Mouse (Mus musculus) fat pad, adult 2 months (tissue): ENCODE results near the gene Hadhb.

ENCODE experiments used
- DNase-seq: peaks from one replicate; pipeline ENCODE4 v3.0.0-alpha.2; 2011; ENCODE audit warnings: low read depth, low spot score; ENCODE audit errors: extremely low read depth

Hadhb gene

DNA sequence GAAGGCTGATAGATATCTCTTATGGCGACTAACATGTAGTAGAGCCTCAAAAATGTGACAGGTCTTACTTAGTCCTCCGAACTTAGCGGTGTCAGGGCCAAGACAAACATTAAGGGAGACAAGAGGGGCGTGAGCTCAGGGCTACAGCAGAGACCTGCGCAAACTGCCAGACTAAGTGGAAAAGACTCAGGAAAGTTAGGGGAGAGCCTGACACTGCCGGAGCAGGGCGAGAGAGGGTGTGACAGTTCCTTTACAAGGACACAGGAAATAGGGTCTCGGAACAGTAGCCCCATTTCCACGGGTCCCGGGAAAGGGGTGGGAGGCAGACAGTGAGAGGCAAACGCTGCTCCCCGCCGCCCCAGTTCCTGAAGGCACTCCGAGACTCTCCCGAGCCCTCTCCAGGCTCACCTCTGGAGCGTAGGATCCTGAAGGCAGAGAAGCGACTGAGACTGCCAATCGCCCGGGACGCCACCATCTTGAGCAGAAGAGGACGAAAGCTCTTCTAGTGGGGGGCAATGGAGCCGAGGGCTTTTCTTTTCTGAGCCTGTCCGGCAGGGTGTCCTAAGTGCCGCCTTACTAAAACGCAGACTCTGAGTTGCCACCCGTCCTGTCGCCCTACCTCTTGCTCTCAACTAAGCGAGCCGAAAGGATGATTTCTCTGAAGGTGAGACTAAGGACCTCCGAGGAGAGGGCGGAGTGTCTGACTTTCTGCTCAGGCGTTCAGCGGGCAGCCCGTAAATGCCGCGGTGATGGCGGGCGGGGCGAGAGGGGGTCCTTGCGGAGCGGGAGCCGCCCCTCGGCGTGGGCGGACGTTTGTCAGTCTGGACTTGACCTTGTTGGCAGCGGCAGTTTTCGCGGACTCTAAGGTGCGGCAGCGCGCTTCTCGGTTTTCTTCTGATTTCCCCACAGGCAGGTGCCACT is at the start of gene Hadhb, which contains the start of gene Hadha:
Gene Hadhb (plus strand): TSS at position 775 of the 921 bp plus-strand sequence.
Gene Hadha (minus strand): TSS at position 689 of the 921 bp plus-strand sequence.
- DNase-seq, result no peak

DNA sequence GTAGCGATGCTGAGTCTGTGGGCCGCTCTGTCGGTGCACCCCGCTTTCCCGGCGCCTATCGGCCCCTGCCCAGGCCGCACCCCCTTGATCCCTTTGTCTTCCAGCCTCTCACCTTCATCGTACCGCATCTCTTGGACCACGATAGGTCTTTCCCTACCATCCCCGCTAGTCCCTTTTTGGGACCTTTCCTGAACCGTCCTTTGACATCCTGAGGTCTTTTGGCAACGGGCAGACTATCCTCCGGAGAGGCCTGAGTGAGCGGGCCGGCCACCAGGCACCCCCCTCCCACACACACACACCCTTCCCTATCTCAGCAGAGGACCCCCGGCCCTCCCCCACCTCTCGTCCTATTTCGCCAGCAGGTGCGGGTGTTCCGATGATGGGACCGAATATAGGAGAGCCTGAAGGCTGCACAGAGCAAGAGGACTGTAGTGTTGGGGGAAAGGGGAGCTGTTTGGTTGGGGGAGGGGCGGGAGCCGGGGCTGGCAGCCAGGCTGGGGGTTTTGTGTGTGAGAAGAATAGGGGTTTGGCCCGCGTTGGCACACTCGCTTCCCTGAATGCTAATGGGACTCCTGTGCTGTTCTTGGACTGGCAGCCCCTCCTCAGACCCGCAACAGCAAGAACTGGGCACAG is 49.3 kb upstream of the Hadhb start, which contains the start of gene 3110082J24Rik:
Gene 3110082J24Rik (minus strand): TSS at position 419 of the 633 bp plus-strand sequence.
- no peak for DNase-seq

DNA sequence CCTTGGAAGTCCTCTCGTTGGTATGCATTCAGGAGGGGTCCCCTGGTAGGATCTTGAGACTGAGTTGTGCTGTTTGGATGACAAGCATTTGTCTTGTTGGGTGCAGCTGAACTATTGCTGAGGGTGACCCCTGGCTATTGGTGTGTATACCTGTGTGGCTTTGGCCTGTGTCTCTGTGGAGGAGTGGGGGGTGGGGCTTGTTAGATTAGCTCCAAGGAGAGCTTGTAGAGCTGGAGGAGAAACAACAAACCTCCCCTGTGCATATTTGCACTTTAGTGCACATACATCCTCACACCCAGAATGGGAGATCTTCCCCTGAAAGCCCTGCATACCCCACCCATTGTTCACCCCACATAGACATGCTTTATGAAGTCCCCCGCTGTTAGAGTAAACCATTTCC is 48.3 kb upstream of the Hadhb start:
- no peak for DNase-seq

DNA sequence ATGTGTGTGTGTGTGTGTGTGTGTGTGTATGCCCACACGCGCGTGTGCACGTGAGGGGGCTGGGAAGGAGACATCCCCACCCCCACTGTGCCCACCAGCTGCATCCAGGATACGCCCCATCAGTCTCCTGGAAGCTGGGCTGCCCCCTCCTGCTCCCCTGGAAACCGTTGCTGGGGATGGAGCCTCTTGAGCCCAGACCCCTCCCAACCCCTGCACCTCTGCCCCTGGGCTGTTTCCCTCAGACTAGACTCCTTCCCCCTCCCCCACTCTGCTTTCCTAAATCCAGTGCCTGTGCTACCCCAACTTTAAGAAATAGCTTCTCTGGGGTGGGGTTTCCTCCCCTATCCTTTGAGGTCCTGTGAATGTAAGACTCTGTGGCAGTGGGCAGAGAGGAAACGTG is 47.9 kb upstream of the Hadhb start:
- no peak for DNase-seq

DNA sequence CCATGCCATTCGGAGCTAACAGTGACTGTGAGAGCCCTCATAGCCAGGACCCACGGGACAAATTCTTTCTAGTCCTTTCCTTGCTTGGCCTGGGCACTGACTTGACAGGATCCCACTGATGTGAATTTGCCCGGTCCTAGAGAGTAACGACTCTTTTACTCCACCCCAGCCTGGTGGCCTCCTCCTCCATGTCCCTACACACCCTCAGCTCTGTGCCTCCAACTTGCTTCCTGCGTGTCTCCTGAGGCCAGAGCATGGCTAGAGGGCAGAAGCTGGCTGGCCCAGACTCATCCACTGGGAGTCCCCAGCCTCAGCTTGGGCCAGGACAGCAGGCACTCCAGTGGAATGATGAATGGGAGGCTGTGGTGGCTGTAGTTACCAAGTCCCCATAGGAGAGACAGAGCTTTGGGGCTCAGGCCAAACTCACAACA is 47.4 kb upstream of the Hadhb start:
- no peak for DNase-seq

DNA sequence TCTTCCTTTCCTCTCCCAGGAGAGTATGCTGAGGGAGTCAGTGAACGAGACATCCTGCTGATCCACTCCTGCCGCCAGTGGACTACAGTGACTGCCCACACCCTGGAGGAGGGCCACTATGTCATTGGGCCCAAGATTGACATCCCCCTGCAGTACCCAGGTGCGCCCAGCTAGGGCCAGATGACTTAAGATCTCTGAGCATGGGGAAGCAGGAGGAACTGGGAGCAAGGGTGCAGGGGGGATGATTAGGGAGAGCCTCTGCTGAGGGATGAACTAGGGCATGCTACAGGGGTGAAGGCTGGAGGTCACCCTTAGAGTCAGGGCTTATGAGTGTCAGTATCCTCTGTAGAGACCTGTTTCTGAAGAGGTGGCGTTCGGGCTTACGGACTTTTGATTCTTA is 46.8 kb upstream of the Hadhb start:
- no peak for DNase-seq

DNA sequence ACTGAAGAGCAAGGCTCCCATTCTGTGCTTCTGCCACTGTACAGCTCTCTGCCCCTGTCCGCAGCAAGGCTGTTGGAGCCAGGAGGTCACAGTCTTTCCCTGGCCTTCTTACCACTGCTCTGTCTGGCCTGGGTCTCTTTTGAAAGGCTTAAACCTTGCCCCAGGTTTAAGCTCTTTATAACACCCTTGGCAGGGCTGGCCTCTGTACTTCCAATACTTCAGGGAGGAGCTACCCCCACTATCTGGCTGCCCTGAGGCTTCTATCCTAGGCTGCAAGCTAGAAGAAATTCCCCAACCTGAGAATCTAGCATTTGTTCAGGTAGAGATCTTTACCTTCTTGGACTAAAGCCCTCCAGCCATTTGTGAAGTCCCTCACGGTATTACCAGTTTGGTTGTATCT is 45.1 kb upstream of the Hadhb start:
- DNase-seq, result no peak

DNA sequence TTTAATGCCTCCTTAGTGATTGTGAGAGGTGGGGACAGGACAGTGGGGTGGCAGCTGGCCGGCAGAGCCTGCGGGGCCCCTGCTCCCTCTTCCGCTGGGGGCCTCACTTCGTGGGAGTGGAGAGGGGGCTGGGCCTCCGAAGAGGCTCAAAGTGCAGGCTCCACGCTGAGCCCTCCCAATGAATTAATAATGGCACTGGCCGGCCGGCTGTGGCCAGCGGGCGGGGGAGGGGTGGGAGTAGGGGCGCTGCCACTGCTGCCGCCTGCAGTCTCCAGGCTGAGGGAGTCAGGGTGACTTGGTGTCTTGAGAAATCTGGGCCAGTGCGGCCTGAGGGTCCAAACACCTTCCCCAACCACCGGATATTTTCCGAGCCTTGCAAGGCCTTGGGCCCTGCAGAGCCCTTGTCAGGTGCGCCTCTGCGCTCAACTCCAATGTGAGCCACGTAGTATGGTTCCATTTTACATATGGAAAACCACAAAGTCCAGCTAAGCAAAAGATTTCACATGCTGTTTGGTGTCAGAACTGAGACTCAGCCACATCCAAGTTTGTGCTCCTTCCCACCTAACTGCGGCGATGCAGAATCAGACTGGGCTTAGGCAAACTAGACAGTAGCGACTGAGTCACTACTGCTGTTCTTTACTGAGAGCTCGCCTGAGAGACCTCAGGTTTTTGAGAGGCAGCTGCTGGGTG is 44.5 kb upstream of the Hadhb start:
- no peak for DNase-seq

DNA sequence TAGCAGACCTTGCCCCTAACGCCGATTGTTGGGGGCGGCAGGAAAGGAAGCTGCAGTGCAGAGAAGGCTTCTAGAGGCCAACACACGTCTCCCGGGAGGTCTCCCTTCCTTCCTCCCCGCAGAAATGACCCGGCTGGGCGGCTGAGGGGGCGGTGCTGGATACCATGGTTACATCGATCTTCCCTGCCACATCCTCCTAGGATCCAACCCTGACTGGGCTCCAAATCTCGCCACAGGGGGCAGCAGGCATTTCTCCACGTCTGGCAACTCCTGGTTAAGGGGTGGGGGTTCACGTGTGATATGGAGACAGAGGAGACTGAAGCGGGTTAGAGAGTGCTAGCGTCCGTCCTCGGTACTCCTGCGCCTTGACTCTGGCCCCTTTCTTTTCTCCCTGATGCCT is 43.9 kb upstream of the Hadhb start:
- no peak for DNase-seq

DNA sequence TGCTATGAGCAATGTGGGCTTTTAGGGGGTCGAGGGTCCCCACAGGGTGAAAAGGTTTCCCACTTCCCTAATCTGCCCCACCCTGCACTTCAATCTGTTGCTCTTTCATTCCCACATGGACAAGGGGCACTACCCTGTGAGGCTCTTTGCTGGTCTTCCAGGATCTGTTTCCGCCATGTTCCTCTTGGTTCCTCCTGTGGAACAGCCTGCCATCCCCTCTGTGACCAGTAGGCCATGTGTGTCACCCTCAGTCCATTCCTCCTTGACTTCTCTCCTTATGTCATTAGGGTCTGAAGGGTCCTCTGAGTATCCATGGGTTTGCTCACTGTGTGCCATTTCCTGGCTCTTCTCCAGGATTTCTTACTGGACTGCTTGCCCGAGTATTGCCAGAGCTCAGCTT is 43.3 kb upstream of the Hadhb start:
- DNase-seq, result no peak

DNA sequence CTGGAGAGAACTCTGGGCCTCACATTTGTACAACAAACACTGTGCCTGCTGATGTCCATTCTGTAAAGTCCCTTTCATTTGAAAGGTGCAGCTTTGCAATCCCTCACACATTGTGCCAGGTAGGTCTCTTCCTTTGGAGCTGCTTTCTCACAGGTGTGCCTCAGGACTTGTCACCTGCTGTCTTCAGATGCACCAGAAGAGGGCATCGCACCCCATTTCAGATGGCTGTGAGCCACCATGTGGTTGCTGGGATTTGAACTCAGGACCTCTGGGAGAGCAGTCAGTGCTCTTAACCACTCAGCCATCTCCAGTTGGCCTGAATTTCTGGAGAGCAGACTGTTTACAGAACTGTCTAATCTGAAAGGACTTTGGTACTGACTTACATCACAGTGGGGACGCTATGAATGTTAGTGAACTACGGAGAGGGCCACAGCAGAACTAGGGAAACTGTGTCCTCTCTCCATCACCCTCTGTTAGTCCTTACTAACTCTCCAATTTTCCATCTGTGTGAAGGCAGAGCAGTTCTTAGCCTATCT is 42.4 kb upstream of the Hadhb start:
- DNase-seq, result no peak

DNA sequence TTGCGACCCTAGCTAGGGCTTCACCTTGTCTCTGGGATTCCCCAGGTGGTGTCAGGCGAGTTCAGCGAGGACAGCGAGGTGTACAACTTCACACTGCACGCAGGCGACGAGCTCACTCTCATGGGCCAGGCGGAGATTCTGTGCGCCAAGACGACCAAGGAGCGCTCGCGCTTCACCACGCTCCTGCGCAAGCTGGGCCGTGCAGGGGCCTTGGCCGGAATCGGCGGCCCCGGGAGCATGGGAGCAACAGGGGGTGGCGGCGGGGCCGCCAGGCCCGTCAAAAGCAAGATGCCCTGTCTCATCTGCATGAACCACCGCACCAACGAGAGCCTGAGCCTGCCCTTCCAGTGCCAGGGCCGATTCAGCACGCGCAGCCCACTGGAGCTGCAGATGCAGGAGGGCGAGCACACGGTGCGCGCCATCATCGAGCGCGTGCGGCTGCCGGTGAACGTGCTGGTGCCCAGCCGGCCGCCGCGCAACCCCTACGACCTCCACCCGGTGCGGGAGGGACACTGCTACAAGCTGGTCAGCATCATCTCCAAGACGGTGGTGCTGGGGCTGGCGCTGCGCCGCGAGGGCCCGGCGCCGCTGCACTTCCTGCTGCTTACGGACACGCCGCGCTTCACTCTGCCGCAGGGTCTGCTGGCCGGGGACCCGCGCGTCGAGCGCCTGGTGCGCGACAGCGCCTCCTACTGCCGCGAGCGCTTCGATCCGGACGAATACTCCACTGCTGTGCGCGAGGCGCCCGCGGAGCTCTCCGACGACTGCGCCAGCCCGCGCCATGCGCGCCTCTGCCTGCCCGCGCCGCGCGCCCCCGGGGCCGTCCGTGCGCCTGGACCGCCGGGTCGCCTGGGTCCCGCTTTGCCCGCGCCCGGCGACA is 40.9 kb upstream of the Hadhb start:
- no peak for DNase-seq

DNA sequence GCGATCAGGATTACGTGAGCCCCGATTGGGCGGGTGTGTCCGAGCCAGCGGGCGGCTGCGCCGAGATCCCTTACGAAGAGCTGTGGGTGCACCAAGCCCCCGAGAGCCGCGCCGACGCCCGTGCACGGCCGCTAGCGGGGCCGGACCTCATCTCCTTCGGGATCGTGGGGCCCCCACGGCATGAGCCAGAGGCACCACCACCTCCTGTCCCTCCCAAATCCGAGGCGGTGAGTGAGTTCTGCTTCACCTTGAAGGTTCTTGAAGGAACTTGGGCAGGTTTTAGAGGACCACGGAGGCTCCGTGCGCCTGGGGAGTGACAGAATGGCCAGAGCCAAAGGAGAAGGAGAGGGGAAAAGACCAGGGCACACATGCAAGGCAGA is 40.3 kb upstream of the Hadhb start:
- no peak for DNase-seq

DNA sequence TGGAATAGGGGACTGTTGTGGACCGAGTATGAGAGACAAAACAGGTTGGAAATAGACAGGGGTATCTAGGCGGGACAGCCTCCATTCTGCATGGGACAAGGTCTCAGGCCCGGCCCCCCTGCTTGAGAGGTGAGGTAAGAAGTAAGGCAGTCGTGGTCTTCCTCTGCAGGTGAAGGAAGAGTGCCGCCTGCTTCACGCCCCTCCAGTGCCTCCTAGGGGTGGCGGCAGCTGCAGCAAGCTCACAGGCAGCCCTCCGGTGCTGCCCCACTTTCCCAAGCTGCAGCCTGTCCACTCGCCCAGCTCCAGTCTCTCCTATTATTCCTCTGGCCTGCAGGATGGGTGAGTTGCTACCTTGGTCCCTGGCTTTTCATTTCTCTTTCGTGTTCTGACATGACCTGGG is 39.3 kb upstream of the Hadhb start:
- DNase-seq, result no peak

DNA sequence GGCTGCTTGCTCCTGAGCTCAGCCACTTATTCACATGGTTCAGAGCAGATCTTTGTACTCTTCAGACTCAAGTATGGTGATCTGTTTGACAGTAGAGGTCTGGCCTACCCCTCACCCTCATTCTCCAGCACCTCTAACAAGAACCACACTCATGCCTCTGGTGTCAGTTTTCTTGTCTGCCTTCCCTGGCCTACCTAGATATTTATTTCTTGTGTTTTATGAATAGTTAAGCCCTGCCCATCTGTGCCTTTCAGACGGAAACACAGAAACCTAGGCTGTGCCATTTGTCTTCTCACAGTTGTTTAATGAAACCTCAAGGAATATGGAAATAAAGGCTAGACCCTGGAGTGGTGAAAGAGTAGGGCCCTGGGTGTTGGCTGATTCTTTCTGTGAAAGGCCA is 37.0 kb upstream of the Hadhb start:
- no peak for DNase-seq

DNA sequence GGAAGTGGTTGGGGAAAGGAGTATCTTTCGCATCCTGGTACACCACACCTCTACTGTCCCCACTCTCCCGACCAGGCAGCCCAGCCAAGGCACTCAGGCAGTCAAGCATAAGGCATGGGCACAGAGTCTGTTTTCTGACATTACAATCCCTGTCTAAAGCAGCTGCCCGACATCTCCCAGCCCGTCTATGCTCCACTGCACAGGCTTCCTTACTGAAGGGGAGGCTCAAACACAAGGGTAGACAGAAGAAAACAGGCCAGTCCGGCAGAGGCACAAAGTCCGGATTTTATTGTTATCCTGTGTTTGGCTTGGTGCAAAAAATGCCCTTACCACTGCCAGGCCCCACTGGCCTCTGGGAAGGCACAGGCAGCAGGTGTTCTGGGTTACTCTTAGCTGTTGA is 35.9 kb upstream of the Hadhb start:
- DNase-seq, result no peak

DNA sequence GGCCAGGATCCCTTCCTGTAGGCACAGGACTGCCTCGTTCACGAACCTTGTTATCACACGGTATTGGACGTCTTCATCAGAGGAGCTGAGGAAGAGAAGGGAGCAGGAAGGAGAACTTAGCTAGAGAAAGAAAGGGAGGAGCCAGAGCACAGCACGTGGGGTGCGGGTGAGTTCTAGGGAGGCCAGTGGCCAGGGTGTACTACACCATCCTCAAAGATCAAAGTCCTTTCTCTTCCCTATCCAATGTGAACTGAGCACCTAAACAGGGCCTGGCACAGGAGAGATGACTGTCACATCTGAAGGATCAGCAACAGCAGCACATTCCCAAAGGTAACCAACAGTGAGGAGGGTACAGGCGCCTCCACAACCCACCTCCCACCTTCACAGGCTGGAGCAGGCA is 34.9 kb upstream of the Hadhb start:
- DNase-seq, result no peak

DNA sequence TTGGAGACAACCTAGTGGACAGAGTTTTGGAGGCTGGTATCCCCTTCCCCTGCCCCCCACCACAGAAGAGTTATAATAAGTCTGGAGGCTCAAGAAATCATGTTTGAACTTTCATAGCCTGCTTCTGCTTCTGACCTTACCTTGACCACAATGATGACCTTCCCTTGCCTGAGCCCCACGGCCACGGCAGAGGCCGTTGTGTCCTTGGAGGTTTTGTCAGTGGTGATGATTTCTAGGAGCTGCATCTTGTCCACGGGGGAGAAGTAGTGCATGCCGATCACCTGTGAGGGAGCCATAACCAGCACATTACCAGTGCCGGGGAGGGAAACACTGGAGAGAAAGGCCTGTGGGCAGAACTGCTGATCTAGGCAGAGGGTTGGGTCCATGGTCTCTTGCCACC is 32.6 kb upstream of the Hadhb start:
- DNase-seq, result no peak

DNA sequence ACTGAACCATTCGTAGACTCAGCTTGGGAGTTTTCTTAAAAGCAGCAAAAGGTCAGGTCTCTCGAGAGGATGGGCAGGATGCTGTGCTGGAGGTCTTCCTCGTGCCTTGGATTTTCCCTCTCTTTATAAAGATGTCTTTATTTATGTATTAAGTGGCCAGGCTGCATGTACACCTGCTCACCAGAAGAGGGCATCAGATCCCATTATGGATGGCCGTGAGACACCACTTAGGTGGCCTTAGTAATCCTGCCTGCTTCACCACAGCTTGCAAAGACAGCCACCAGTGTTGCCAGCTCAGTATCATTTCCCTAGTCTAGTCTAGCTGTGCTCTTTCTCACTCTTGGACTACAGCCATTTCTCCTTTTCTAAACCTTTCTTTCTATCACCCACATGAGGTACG is 29.5 kb upstream of the Hadhb start:
- DNase-seq, result no peak

DNA sequence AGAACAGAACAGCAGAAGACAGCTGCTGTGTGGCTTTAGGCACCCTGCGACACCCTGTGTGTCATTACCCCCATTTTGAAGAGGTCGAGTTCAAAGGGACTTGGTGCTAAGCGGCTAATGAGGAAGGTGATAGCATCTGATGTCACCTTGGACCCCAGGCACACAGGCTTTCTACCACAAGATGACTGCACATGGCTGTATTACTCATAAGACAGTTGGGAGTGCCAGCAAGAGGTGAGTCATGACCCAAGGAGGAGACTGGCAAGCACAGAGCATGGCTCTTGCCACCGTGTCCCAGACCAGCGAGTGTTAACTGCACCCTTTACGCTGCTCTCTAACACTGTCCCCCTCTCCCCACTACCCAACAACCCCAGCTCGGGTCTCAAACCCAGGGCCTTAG is 28.3 kb upstream of the Hadhb start:
- no peak for DNase-seq
